Mouse (Mus musculus) spleen, embryonic (tissue): ENCODE data around the gene Pdap1.
"Not testable (repeated sequence)": the region's sequence is repeated elsewhere in the genome, so short reads cannot be mapped to it uniquely, and the experiment has no call there.

Experiments
- CTCF ChIA-PET: fragments of 350-600 bp; sonication (Branson Sonifier 250); formaldehyde crosslinking; loops from one replicate; lab custom pipeline; 2022; lab: Charles Lee

The Pdap1 gene

DNA sequence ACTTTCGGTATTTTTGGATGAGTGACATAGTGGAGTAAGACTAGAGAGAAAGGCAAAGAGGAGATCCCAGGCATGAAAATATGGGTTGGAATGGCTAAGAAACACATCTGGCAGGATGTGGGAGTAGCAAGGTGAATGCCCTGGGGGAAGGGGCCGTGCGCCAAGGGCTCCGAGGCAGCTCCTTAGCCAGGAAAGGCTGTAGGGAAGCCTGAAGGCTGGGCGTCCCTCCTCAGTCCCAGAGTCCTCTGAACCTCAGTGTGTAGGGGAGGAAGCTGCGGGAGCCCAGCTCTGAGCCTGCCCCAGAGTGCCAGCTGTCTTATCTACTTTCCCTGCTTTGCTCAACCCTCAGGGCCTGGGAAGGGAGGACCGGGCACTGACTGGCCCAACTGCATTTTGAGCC lies 19.1 kb downstream of the Pdap1 start:
- CTCF ChIA-PET: no interaction called here

DNA sequence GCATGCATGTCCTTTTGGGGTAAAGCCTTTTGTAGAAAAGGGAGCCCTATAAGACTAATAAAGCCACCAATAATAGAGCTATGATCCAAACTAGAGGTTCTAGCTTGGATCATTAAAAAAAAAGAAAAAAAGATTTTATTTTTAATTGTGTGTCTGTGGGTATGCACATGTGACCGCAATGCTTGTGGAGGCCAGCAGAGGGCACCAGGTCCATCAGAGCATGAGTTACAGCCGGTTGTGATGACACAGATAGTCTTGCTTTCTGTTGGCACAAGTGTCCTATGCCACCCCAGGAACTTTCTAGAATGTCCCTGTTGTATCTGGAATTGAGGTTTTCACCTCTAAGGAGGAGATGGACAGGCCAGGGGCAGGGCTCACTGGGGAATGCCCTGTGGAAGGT lies 20.7 kb downstream of the Pdap1 start:
- CTCF ChIA-PET: interaction anchor here (0.6 kb wide), 1 partner anchor 27 kb away, joined by 6 read pairs; no protein-coding TSS in a partner anchor

DNA sequence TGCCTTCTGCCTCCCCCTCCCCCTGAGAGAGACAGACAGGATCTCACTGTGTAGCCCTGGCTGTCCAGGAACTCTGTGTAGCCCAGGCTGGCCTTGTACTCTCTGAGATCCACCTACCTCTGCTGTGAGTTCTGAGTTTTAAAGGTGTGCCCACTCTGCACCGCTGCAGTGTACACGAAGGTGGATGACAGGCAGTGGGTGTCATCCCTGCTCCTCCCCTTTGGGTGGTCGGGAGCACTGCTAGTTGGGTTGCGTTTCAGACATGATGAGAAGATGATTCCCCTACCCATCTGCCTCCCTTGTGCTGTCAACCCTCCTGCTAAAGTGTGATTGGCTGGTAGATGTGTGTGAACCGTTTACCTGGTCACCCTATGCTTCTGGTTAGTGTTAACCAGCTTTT lies 21.6 kb downstream of the Pdap1 start:
- CTCF ChIA-PET: no interaction called here

DNA sequence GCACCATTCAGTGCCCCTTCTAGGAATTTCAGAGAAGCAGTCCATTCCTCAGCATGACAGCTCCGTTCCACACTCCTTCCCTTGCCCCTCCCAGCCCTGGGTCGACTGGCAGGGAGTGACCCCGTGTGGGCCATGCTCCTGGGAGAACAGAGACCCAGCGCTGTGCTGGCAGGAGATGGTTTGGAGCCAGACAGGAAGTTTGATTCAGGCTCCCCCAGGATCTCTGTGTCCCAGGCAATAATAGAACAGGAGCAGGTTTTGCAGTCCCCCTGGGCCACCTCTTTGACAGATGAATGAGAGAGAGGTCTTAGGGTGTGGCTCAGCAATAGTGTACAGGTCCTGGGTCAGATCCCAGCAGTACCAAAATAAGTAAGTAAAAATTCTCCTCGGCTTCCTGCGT lies 22.0 kb downstream of the Pdap1 start:
- CTCF ChIA-PET: interaction anchor here (0.7 kb wide), 2 partner anchors 19 to 1918 kb away, joined by 3 to 4 read pairs; no protein-coding TSS in a partner anchor

DNA sequence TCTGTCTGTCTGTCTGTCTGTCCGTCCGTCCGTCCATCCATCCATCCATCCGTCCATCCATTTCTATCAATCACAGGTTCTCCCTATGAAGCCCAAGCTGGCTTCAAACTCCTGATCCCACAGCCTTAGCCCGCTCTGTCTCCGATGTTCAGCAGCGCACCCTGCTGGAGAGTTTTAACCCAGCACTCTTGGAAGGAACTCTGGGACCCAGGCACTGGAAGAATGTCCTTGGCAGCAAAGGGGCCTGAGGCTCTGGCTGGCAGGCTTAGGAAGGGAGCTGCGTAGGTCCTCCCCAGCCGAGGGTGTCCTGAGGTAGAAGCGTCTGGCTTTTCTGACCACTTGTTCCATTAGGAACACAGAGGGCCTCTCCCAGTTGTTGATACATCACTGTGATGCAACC lies 23.1 kb downstream of the Pdap1 start:
- CTCF ChIA-PET: no interaction called here

DNA sequence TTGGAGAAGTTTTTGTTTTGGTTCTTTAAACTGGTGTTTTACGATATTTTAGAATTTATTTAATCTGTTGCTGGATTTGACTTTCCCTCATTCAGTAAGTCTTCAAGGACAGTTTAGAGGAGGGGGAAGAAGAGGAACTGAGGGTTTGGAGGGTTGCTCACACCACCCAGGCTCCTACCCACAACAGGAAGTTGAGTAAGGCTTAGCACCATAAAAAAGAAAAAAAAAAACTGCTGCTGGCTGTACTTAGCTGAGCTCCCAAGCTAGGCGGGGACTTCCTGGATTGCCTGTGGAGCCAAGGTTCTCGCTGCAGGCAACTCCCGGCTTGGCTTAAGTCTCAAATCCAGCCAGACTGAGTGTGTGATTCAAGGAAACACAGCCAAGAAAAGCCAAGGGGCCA lies 23.7 kb downstream of the Pdap1 start:
- CTCF ChIA-PET: no interaction called here

DNA sequence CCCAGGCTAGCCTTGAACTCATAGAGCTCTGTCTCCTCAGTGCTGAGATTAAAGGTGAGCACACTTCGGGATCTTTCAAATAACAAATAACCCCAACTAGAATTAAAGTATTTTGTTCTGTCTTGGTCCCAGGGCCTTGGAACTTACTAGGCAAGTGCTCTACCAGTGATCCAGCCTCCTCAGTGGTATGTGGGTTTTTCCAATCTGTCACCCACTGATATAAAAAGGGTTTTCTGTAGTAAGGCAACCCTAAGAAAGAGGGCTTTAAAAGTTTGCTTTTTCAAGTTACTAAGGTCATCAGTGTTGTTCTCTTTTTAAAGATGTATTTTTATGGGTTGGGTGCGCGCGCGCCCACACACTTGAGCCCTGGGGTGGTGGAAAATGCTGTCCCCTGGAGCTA lies 24.3 kb downstream of the Pdap1 start:
- CTCF ChIA-PET: no interaction called here

DNA sequence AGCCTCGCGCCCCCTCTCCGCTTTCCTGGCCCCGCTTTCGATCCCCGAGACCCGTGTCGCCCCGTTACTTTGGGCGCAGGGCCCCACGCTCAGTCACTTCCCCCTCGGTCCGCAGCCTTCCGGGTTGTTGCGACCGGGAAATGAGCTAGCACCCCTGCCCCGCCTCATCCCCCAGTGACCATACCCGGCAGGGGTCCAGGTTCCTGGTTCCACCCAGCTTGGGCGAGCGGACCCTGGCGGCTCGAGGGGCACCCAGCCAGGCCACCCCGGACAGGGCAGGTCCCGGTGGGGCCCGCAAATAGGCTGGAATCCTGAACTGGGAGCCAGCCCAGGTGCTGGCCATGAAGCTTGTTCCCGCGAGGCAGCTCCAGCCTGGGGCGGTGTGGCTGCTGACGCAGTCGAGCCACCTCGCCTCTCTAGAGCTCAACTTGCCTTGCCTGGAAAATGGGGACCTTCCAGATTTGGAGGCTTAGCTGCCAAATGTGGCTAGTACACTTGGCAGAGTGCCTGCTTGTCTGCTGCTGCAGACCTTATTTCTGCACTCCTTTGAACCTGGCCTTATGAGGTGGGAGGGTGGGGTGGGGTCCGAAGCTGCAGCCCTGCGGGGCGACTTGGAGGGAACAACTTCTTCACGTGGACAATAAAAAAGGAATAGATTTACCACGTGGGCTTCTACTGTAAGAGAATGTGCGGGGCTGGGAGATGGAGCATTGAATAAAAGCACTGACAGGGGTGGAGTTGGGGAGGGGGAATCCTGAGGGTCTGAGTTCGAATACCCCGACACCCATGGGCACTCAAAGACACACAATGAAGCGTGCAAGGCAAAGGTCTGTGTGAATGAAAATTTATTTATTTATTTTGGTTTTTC lies 25.2 kb downstream of the Pdap1 start:
- CTCF ChIA-PET: no interaction called here

DNA sequence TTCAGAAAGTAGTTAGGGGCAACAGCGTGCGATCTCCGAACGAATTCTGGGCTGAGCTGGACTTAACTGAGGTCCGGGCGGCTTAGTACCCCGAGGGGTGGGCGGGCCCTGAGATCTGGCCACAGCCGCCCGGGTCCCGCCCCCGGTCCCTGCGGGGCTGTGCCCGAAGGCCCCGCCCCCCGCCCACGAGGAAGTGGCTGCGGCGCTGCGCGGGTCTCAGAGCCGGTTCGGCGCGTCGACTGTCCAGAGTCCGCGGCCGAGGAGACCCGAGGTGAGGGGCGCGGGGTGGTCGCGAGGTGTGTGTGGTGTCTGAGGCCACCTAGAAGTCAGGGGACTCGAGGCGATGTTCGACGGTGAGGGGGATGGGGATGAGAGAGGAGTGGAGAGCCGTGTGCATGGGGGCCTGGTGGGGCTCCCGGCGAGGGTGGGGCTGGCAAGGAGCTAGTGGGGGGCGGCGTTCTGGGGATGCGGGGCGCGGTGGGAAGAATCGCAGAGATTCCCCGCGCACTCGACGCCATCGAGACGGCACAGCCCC lies 25.9 kb downstream of the Pdap1 start, which contains the start of gene Arpc1b:
Gene Arpc1b (plus strand): TSS at position 145 of the 535 bp plus-strand sequence.
- CTCF ChIA-PET: no interaction called here

DNA sequence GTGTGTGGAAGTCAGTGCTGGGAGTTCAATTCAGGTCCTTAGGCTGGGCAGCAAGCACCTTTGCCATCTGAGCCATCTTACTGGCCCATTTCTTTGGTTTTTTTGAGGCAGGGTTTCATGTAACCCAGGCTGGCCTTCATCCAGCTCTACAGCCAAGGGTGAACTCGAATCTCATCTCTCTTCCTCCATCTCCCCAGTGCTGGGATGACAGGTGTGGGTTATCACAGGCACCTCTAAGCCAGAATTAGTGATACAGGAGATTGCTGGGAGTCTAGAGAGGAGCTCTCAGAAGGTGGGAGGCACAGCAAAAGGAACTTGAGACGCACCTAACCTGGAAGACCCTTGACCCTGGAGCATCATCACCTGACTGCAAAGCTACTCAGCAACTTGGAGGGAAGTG lies 26.6 kb downstream of the Pdap1 start:
- CTCF ChIA-PET: no interaction called here

DNA sequence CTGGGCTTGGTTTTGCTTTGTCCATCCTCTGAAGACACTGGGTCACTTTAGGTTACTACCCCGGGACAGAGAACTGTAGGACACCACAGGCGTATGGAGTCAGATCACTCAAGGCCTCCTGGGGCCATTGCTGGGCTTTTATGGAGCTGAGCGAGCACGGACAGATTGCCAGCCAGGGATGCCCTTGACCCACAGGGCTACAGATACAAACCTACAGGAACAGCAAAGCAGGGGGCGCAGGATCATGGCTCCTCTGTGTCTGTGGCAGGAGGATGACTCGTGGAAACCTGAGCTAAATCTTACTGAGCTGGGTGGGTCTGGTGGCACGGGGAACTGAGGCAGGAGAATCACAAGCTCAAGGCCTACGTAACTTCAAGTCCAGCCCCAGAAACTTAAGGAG lies 27.5 kb downstream of the Pdap1 start:
- CTCF ChIA-PET: no interaction called here

DNA sequence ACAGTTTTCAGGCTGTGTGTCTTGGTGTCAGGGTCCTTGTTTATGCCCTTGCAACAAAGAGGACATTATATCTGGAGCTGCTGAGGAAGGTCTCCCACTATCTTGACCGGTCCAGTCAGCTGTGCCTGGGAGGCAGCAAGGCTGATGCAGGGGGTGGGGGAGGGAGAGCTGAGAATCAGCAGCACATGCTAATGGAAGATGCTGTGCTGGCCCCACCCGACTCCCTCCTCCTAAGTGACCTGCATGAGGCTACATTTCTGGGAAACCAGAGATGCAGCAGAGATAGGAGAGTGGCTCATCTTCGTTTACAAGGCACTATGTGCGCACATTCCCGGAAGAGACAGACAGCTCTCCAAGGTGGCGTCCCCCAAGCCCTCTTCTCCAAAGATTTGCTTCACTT lies 29.6 kb downstream of the Pdap1 start:
- CTCF ChIA-PET: no interaction called here

DNA sequence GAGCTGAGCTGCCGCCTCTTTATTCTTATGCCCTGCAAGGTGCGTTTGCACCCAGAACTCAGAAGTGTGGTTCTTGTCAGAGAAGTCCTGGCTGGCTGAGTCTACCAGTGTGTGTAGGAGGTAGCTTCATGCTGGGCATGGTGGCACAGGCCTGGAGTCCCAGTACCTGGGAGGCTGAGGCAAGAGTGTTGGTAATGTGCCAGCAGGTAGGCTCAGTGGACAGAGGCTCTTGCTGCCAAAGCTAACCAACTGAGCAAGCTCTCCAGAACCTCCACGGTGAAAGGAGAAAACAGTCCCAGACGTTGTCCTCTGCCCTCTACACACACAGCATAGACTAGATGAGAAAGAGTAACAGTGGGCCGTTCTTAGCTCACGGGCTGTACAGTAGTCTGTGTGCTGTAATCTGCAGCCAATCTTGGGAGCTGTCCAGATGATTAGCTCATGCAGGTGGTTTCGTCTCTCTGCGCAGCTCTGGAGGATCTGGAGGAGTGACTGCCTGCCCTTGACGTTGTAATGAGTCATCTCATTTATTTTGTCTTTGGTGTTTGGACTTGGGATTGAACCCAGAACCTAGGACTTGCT lies 34.3 kb downstream of the Pdap1 start:
- CTCF ChIA-PET: no interaction called here

DNA sequence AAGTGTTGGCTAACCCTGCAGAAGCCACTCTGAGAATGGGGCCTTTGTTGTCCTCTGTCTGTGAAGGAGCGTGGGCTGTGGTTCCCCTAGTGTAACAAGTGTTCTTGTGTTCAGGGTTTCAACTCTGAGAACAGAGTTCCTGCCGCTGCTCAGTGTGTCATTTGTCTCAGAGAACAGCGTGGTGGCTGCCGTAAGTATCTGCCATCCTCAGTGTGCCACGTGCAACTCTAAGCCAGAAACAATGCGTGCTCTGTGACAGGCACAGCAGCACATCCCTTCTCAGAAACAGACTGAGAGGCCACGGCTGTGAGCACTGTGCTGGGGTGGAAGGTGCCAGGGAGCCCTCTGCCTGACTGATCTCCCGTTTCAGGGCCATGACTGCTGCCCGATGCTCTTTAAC lies 35.7 kb downstream of the Pdap1 start:
- CTCF ChIA-PET: no interaction called here

DNA sequence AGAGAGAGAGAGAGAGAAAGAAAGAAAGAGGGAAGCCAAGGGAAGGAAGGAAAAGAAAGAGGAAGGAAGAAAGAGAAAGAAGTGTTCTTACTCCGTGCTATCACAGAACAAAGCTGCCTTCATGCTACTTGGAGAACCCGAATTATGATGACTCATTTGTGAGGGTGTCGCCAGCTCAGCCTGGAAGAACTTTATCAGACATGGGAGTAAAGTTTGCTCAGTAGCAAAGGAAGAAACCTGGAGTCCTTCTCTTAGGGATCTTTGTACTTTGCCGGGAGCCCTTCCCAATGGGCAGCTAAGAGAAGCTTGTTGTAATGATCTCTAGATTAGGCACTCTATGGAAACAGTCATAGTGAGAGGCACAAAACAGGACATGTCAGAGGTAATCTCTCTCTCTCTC lies 37.3 kb downstream of the Pdap1 start:
- CTCF ChIA-PET: no interaction called here

DNA sequence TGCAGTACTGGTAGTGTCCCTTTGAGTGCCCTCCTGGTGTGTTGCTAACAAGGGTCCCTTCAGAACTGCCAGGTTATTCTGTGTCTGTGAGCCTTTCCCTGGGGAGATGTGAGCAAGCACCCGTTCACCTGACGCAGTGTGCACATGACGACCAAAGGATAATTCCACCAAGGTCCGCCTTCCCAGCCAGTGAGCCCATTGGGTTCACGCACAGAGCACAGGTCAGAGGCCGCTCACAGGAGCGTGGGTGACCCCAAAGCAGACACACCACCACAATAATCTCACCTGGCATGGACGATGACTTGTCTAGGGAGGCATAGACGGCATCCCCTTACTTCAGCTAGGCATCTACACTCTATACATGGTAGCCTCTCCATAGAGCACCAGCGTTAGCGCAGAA lies 38.6 kb downstream of the Pdap1 start:
- CTCF ChIA-PET: not testable (repeated sequence)

DNA sequence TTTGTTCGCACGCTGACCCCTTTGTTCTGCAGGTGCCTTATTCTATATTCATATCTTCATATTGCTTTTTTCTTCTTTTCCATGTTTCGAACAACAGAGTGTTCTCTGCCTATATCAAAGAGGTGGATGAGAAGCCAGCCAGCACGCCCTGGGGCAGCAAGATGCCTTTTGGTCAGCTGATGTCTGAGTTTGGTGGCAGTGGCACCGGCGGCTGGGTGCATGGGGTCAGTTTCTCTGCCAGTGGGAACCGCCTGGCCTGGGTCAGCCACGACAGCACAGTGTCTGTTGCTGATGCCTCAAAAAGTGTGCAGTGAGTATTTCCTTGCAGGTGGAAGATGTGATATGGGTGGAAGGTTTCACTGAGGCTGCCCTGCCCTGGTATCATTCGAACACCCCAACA lies 39.1 kb downstream of the Pdap1 start:
- CTCF ChIA-PET: no interaction called here

DNA sequence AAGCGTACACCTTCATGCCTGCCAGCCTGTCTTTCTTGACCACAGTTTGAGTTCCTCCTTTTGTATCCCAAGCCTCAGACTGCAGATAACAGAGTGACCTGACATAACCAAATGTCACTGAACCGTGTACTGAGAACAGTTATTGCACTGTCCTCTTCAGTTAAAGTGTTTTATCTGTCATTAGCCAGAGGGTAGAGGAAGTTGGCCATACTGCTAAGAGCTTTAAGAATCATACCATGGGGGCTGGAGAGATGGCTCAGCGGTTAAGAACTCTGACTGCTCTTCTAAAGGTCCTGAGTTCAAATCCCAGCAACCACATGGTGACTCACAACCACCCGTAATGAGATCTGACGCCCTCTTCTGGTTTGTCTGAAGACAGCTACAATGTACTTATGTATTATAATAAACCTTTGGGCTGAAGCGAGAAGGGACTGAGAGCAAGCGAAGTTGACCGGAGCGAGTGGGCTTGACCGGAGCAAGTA lies 41.7 kb downstream of the Pdap1 start:
- CTCF ChIA-PET: interaction anchor here (0.7 kb wide), 1 partner anchor 64 kb away, joined by 5 read pairs; no protein-coding TSS in a partner anchor

DNA sequence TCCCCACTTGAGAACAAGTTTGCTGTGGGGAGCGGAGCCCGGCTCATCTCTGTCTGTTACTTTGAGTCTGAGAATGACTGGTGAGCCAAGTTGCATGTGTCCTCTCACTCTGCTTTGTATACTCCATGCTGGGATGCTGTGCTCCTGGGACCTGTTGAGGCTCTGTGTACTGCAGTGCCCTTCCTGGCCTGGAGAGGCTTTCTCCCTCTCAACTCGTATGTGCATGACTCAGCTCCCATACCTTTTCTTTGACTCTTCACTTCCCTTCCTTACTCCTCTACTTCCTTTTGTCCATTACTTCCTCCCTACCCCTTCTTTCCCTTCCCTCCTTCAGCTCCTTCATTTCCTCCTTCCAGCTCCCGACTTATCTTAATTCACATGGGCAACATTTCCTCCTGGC lies 43.8 kb downstream of the Pdap1 start:
- CTCF ChIA-PET: no interaction called here

DNA sequence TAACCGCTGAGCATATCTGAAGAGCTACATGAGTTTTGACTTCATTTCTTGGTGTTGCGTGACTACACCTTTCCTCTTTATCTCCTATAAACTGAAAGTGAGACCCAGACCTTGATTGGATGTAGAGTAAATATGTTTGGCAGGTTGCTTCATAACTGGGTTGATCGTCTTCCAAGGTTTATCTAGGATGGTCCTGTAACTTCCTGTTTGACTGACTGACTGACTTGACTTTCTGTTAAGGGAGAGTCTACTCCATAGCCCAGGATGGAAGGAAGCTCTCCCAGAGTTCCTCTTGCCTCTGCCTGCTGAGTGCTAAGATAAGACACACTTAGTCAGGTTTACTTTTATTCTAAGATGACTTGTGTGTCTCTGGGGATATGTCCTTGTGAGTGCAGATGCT lies 50.2 kb downstream of the Pdap1 start:
- CTCF ChIA-PET: no interaction called here

DNA sequence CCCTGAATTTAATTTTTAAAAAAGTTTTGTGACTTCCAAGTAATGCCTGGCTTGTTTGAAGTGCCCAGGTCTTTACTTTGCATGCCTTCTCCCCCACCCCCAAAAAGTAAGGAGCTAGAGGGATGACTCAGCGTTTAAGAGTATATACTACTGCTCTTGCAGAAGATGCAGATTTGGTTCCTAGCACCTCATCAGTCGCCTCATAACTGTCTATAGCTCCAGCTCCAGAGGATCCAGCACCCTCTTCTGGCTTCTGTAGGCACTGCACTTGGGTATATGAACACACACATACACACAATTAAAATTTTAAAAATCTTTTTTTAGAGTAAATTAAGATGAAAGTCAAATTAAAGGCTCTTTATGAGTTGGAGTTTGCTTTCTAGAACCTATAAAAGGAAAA lies 51.9 kb downstream of the Pdap1 start:
- CTCF ChIA-PET: no interaction called here

DNA sequence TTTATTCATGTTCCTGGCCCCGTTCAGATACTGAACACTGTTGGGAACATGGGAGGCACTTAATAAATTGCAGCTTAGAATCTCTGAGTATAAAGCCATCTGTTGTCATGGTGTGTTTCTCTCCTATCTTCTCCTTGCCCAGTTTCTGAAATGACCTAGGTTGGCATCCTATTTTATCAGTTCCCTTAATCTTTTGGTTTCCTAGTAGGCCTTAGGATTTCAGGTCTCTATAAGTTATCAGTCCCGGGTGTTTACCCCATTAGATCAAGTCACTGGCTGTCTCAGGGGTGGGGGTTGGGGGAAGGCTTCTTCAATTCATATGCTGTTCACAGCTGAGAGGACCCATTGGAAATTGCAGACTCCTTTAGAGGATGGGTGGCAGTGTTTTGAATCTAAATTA lies 55.2 kb downstream of the Pdap1 start:
- CTCF ChIA-PET: no interaction called here
